Mouse (Mus musculus) midbrain, embryonic 10.5 days (tissue): ENCODE measurements around the gene Aspscr1. TPM values are rescaled to one million over a fixed set of nuclear protein-coding genes. Genes with fewer than 3 reads are reported as not detected.

ENCODE experiments used
- DNase-seq: peaks from one replicate; pipeline ENCODE4 v3.0.0-alpha.2; 2017; ENCODE audit warnings: low spot score
- H3K27ac ChIP-seq: fragments of 300-500 bp; sonication (generic); replicated peaks from 2 replicates; pipeline ENCODE4 v1.5.1; 2016; ENCODE audit warnings: mild to moderate bottlenecking
- H3K27me3 ChIP-seq: fragments of 300-500 bp; sonication (generic); 2 replicates; pipeline ENCODE4 v1.6.1; 2016; ENCODE audit warnings: low read depth, mild to moderate bottlenecking; ENCODE audit not compliant: poor library complexity, severe bottlenecking
- H3K36me3 ChIP-seq: fragments of 300-500 bp; sonication (generic); 2 replicates; pipeline ENCODE4 v1.6.1; 2016; ENCODE audit warnings: mild to moderate bottlenecking, moderate library complexity
- H3K4me1 ChIP-seq: fragments of 300-500 bp; sonication (generic); 2 replicates; pipeline ENCODE4 v1.6.1; 2016
- H3K4me3 ChIP-seq: fragments of 300-500 bp; sonication (generic); 2 replicates; pipeline ENCODE4 v1.5.1; 2016; ENCODE audit warnings: mild to moderate bottlenecking, moderate library complexity
- H3K9me3 ChIP-seq: fragments of 300-500 bp; sonication (generic); replicated peaks from 2 replicates; pipeline ENCODE4 v1.6.1; 2016; ENCODE audit warnings: mild to moderate bottlenecking
- WGBS: fragments of 180-500 bp; shearing (Covaris S2); methylation state at CpG from one replicate; pipeline ENCODE4 v1.1.7; 2016; 5-methylcytosine and 5-hydroxymethylcytosine counted together
- polyA plus RNA-seq: library from polyadenylated mRNA; unstranded; fragments of >200 nt; fragmentation: Nextera tagmentation; extraction: Ambion mirVana; gene quantifications from 2 replicates; pipeline ENCODE4 v1.2.1, GENCODE M21; 2016

Aspscr1 gene
- polyA plus RNA-seq, 1 experiment from 2014 or later: 150 TPM

- H3K27ac ChIP-seq: peak overlapping the region; percentile 81
- H3K9me3 ChIP-seq: no peaks in the 10 kb centered on the region
- peaks cover 64% of the 10 kb centered on the region for H3K36me3 ChIP-seq
- peaks cover 48% of the 10 kb centered on the region for H3K4me1 ChIP-seq
- DNase-seq: peak; percentile 76
- 0 out of 2 replicates have a peak, but pooled peaks cover 6% of the 10 kb centered on the region for H3K27me3 ChIP-seq
- peak overlapping the region; percentile 74 for H3K4me3 ChIP-seq
- under 1% methylated on average over 38 of the region's 38 CpGs for WGBS
These were observed 40.2 kb downstream of the Aspscr1 start for GRCm38 (mm10) chr11:120712771-120713568.

DNA sequence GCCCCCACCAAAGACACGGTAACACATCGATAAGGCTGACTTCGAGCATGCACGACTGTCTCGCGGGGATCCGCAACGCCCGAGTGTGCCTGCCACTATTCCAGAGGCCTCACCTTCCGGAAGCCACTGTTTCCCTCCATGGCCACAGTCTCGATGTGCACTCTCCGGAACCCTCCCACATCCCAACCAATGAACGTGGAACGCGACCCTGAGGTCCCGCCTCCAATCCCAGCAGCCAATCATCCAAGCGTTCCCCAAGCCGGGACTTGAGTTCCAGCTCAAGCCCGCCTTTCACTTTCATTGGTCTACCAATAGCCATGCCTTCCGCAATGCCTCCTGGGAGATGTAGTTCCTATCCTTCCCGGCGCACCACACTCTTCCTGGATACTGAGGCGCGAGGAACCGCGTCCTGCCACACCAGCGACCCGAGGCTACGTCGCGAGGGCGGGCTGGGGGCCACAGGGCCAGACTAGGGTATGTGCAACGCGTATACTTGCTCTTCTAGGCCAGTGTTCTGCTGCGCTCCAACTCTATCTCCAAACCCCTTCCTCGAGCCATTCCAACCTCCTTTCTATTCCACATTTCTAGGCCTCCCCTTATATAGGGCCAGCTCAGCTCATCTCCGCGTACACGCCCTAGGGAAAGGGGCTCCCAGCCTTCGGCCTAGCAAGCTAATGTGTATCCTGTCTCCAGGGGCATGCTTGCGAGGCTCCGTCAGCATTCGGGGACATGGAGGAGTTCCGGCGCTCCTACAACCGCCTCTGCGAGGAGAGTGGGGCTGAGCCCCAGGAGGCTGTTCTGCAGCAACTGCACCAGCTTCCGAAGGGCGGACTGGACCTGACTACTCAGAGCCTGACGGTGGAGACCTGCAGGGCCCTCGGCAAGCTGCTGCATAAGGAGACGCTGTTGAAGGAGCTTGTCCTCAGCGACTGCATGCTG lies 41.1 kb downstream of the Aspscr1 start, which contains the start of the genes Cenpx and Lrrc45:
Cenpx (minus strand) TSS at position 159 of the 939 bp plus-strand sequence.
Lrrc45 (plus strand) TSS at position 346 of the 939 bp plus-strand sequence.
- 0 out of 2 replicates have a peak, but pooled peaks cover 2% of the 10 kb centered on the region for H3K27me3 ChIP-seq
- peak within 1 kb of the TSS; percentile 74 for H3K4me3 ChIP-seq
- H3K4me1 ChIP-seq: peaks cover 40% of the 10 kb centered on the region
- peak; percentile 97 for DNase-seq
- H3K9me3 ChIP-seq: no peaks in the 10 kb centered on the region
- H3K27ac ChIP-seq: peak within 1 kb of the TSS; percentile 81
- 4% methylated on average over 53 of the region's 53 CpGs for WGBS
- peaks cover 66% of the 10 kb centered on the region for H3K36me3 ChIP-seq

DNA sequence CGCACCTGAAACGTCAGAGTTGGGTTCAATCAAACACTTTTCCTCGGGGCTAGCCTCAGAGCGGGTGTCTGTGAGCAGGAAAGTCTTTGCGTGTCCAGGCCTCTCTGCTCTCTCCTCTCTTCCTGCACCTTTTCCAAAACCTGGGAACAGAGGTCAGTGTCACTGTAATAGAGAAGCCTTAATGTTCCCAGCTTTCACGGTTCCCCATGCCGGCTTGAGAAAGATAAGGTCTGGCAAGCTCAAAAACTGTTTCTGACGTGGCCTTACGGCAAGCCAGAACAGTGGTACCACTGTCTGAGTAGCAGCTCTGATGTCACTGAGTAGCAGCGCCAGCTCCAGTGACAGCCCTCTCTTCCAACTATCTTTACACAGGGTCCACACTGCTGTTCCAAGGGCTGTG lies 41.8 kb downstream of the Aspscr1 start:
- Histone ChIP-seq H3K27me3 (no peaks in the 10 kb centered on the region), H3K4me1 (peaks cover 33% of the 10 kb centered on the region), H3K4me3 (peak overlapping the region; percentile 74), H3K27ac (peak overlapping the region; percentile 81), H3K36me3 (peaks cover 66% of the 10 kb centered on the region), H3K9me3 (no peaks in the 10 kb centered on the region)
- 69% methylated on average over 10 of the region's 10 CpGs for WGBS
- no peak for DNase-seq

DNA sequence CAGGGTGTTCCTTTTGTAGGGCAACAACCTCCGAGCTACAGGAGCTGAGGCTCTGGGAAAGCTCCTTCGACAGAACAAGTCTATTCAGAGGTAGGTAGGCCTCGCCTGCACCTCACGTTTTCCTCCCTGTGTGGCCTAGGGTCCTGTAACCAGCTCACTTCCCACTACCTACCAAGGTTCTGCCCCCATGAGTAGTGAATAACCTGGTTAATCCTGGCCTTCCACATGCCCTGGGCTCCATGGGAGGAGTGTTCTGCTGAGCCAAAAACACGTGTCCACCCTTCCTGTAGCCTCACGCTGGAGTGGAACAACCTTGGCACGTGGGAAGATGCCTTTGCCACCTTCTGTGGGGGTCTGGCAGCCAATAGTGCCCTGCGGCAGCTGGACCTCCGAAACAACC lies 42.4 kb downstream of the Aspscr1 start:
- peaks cover 37% of the 10 kb centered on the region for H3K4me1 ChIP-seq
- peaks cover 66% of the 10 kb centered on the region for H3K36me3 ChIP-seq
- no peaks in the 10 kb centered on the region for H3K9me3 ChIP-seq
- no peak overlapping the region for H3K27ac ChIP-seq
- DNase-seq: no peak
- WGBS: 94% methylated on average over 9 of the region's 9 CpGs
- H3K4me3 ChIP-seq: peak overlapping the region; percentile 74
- 0 out of 2 replicates have a peak, but pooled peaks cover 4% of the 10 kb centered on the region for H3K27me3 ChIP-seq

DNA sequence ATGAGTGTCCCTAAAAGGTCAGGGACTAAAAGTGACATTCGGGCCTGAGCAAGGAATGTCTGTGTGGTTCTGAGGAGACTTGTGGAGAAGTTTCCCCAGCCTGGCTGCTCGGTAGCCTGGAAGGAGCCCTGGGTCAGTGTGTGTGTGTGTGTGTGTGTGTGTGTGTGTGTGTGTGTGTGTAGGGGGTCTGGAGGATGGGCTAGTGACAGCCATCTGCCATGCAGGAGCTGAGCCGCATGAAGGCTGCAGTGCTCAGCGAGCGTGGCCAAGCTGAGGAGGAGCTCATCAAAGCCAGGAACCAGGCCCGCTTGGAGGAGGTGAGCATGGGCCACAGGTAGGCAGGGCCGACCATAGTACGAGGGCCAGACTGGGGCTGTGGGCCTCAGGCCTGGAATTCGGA lies 46.5 kb downstream of the Aspscr1 start:
- H3K4me1 ChIP-seq: peaks cover 41% of the 10 kb centered on the region
- peaks cover 52% of the 10 kb centered on the region for H3K36me3 ChIP-seq
- WGBS: 88% methylated on average over 9 of the region's 9 CpGs
- no peaks in the 10 kb centered on the region for H3K9me3 ChIP-seq
- H3K27me3 ChIP-seq: peaks cover 37% of the 10 kb centered on the region
- no peak overlapping the region for H3K27ac ChIP-seq
- DNase-seq: no peak
- no peak overlapping the region for H3K4me3 ChIP-seq

- Histone ChIP-seq H3K4me1 (peaks cover 34% of the 10 kb centered on the region), H3K9me3 (no peaks in the 10 kb centered on the region), H3K4me3 (no peak overlapping the region), H3K36me3 (peaks cover 52% of the 10 kb centered on the region), H3K27me3 (peaks cover 37% of the 10 kb centered on the region), H3K27ac (no peak overlapping the region)
- no peak for DNase-seq
- 90% methylated on average over 13 of the region's 13 CpGs for WGBS
These were observed 47.1 kb downstream of the Aspscr1 start for GRCm38 (mm10) chr11:120719841-120720376.

- peak overlapping the region; percentile 79 for H3K27ac ChIP-seq
- peaks cover 30% of the 10 kb centered on the region for H3K4me1 ChIP-seq
- H3K4me3 ChIP-seq: peak overlapping the region; percentile 74
- 11% methylated on average over 17 of the region's 17 CpGs for WGBS
- no peaks in the 10 kb centered on the region for H3K9me3 ChIP-seq
- H3K36me3 ChIP-seq: peaks cover 47% of the 10 kb centered on the region
- DNase-seq: peak; percentile 91
- H3K27me3 ChIP-seq: peaks cover 43% of the 10 kb centered on the region
These were observed 47.7 kb downstream of the Aspscr1 start for GRCm38 (mm10) chr11:120720450-120720849.

DNA sequence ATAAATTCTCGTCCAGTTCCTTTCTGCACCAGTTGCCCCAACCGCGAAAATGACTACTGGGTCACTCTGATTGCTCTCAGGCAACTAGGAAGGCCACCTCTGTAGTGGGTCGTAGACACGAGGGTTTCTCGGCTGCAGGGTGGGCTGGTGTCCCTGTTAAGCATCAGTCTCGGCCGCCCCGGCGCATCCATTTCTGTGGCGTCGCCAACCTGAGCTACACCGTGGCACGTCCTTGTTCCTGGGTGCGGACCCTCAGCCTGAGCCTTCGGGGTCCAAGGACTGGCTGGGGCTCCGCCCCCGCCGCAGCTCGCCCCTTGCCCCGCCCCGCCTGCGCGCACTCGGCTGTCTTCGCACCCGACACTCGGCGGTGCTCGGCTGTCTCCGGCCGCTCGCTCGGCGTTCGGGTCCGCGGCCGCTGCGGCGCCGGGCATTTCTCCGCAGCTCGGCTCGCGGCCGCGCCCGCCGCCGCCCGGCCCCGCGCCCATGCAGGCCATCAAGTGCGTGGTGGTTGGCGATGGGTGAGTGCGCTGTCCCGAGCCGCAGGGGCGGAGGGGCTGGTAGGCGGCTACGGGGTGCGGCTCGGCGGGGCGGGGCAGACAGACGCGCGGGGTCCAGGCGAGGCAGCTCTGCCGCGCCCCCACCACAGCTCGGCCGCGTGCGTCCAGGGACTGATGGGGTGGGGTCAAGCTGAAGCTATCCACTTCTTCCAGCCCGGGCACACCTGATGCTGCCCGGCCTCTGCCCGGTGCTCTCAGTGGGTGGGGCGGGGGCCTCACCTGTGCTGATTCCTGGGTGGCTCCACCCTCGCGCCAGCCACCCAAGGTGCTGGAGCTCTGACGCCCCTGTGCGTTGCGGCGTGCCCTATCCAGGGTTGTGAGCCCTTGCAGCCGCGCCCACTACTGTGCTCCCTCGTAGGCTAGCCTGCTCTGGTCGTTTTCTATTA lies 48.6 kb downstream of the Aspscr1 start, which contains the start of gene Rac3:
Rac3 (plus strand) TSS at position 347 of the 943 bp plus-strand sequence.
- peak; percentile 81 for DNase-seq
- Histone ChIP-seq H3K27me3 (peaks cover 52% of the 10 kb centered on the region), H3K4me3 (peak within 1 kb of the TSS; percentile 74), H3K27ac (peak within 1 kb of the TSS; percentile 79), H3K9me3 (no peaks in the 10 kb centered on the region), H3K4me1 (peaks cover 34% of the 10 kb centered on the region), H3K36me3 (peaks cover 37% of the 10 kb centered on the region)
- WGBS: under 1% methylated on average over 90 of the region's 90 CpGs

GRCm38 (mm10) chr11:120722067-120722630 lies 49.4 kb downstream of the Aspscr1 start:
- H3K36me3 ChIP-seq: peaks cover 30% of the 10 kb centered on the region
- H3K27me3 ChIP-seq: peaks cover 55% of the 10 kb centered on the region
- H3K9me3 ChIP-seq: no peaks in the 10 kb centered on the region
- no peak for DNase-seq
- H3K4me3 ChIP-seq: peak overlapping the region; percentile 74
- 23% methylated on average over 21 of the region's 21 CpGs for WGBS
- peak overlapping the region; percentile 79 for H3K27ac ChIP-seq
- peaks cover 41% of the 10 kb centered on the region for H3K4me1 ChIP-seq

DNA sequence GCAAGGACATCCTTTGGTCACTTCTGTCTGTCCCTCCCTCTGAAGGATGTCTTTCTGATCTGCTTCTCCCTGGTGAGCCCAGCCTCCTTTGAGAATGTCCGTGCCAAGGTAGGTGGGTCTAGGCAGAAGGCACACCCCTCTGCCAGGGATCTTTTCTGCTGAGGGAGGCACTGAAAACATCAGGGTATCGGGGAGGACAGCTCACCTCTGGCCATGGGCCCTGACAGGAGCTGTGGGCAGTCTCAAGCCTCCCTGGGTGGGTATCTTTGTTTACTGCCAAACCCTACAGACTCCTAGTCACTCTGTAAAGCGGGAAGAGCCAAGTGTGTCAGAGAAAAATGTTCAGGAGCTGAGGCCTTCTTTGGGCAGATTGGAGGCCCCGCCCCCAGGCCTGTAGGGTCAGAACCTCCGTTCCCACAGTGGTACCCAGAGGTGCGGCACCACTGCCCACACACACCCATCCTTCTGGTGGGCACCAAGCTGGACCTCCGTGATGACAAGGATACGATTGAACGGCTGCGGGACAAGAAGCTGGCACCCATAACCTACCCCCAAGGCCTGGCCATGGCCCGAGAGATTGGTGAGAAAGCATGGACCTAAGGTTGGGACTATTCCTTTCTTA lies 50.1 kb downstream of the Aspscr1 start:
- no peaks in the 10 kb centered on the region for H3K9me3 ChIP-seq
- 92% methylated on average over 11 of the region's 11 CpGs for WGBS
- peaks cover 23% of the 10 kb centered on the region for H3K36me3 ChIP-seq
- no peak overlapping the region for H3K4me3 ChIP-seq
- no peak for DNase-seq
- no peak overlapping the region for H3K27ac ChIP-seq
- H3K4me1 ChIP-seq: peaks cover 44% of the 10 kb centered on the region
- peaks cover 57% of the 10 kb centered on the region for H3K27me3 ChIP-seq

GRCm38 (mm10) chr11:120723509-120723908 lies 50.7 kb downstream of the Aspscr1 start:
- H3K4me1 ChIP-seq: peaks cover 44% of the 10 kb centered on the region
- H3K27me3 ChIP-seq: peaks cover 64% of the 10 kb centered on the region
- WGBS: 88% methylated on average over 7 of the region's 7 CpGs

More at GRCm38 (mm10) chr11:120723509-120723908, 50.7 kb downstream of the Aspscr1 start:
- Histone ChIP-seq H3K4me3 (no peak overlapping the region), H3K36me3 (peaks cover 16% of the 10 kb centered on the region), H3K9me3 (no peaks in the 10 kb centered on the region), H3K27ac (no peak overlapping the region)
- no peak for DNase-seq
